Mouse (Mus musculus): ENCODE data around the gene Derl2. TPM values are rescaled to one million over a fixed set of nuclear protein-coding genes. Genes with fewer than 3 reads are reported as not detected.

The Derl2 gene
- polyA plus RNA-seq (2012; rRNA removed), result 5.6 and 7.2 TPM in 2 replicates

DNA sequence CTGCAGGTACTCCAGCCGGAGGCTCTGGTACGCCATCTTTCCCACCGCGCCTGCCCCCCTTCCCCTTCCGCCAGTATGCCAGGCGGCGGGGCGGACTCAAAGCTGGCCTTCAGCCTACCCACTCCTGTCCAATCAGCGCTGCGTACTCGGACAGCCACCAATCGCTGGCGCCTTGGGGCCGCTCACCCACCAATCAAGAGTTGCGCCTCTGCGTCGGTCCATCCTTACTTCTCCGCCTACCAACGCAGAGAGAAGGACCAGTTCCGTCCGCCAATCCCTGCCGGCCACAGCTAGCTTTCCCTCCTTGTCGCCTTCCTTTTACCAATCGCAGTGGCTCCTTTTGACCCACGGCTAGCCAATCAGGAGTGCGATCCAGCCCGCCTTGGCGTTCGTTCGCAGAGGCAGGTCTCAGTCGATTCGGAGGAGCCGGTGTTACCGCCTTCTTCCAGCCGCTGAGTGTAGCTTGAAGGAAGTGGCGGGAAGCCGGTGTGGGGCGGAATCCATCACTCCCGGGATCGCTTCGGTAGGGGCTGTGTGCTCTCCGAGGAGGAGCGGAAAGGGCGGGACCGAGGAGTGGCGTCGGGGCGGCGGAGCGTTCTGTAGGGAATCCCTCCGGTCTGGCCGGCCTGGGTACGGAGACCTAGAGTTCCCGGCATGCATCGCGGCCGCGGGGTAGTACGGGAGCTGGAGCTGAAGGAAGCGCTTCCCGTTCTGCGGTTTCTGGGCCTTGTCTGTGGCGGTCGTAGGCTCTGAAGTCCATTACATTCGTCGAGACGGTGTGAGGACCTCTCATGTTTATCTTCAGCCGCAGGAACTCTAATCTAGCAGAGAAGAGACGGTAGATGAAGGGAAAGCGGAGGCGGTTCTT lies at the start of gene Derl2, which contains the start of gene Mis12:
Gene Derl2 (minus strand): TSS at position 641 of the 868 bp plus-strand sequence.
Gene Mis12 (plus strand): TSS at position 411 of the 868 bp plus-strand sequence.

GRCm38 (mm10) chr11:71033163-71033761 lies 13.6 kb upstream of the Derl2 start, which contains the start of gene 6330403K07Rik:
6330403K07Rik (minus strand) TSS chr11:71033513.

GRCm38 (mm10) chr11:71004316-71004773 lies 15.3 kb downstream of the Derl2 start, which contains the start of gene Dhx33:
Dhx33 (minus strand) TSS chr11:71004437.

GRCm38 (mm10) chr11:70982557-70983228 lies 36.9 kb downstream of the Derl2 start, which contains the start of gene C1qbp:
C1qbp (minus strand) TSS chr11:70983026.

DNA sequence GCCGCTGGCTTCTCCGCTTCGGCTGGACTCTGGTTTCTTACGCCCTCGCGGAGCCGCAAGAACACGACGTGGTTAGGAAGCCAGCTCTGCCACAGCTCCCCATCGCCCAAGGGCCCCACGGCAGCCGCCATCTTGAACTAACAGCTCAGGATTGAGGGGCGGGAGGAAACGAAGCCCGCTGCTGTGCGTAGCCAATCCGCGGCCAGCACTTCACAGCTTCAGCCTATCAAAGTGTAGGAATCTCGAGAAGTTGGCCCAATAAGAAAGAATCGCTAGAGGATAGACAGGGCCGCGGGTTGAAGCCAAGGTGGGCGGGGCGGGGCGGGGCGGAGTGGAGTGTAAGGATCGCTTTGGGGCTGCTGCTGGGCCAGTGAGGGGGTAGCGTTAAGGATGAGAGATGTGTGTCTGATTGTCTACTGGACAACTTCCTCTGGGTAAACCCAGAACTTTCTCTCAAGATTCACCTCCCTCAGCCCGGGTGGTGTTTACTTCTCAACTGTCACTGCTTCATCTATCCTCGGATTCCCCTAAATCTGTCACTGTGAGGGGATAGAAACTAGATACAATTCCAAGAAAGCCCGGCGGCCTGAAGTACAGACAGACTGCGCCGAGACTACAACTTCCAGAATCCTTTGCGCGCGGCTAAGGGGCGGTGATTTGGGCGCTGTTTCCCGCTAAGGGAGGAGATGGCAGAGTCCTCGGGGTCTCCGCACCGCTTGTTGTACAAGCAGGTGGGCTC lies 49.7 kb downstream of the Derl2 start, which contains the start of the genes Nup88 and Rpain:
Gene Nup88 (minus strand): TSS at position 153 of the 739 bp plus-strand sequence.
Gene Rpain (plus strand): TSS at position 393 of the 739 bp plus-strand sequence.

Other genes with a start within 250 kb of the Derl2 start
- gene Scimp, start 207.3 kb downstream of the Derl2 start, polyA plus RNA-seq (2012; rRNA removed), result 0.63 and 0.94 TPM in 2 replicates
- 1.8 and 2.0 TPM in 2 replicates for gene Rabep1, start 175.1 kb downstream of the Derl2 start, polyA plus RNA-seq (2012; rRNA removed)
- 16.0 and 18.7 TPM in 2 replicates for gene Nup88, start 49.9 kb downstream of the Derl2 start, polyA plus RNA-seq (2012; rRNA removed)
- 15.6 and 18.3 TPM in 2 replicates for gene Rpain, start 49.6 kb downstream of the Derl2 start, polyA plus RNA-seq (2012; rRNA removed)
- gene C1qbp, start 36.8 kb downstream of the Derl2 start, polyA plus RNA-seq (2012; rRNA removed), result 169 and 185 TPM in 2 replicates
- gene Dhx33, start 15.4 kb downstream of the Derl2 start, polyA plus RNA-seq (2012; rRNA removed), result 12.8 and 13.4 TPM in 2 replicates
- 1.8 and 2.1 TPM in 2 replicates for gene Mis12, start 230 bp downstream of the Derl2 start, polyA plus RNA-seq (2012; rRNA removed)
- gene 6330403K07Rik, start 13.7 kb upstream of the Derl2 start, polyA plus RNA-seq (2012; rRNA removed), result 1.8 and 4.1 TPM in 2 replicates
- gene Nlrp1a, start 124.9 kb upstream of the Derl2 start, polyA plus RNA-seq (2012; rRNA removed), result not detected in 2 replicates
- gene Nlrp1b, start 210.9 kb upstream of the Derl2 start, polyA plus RNA-seq (2012; rRNA removed), result 1.4 TPM in 1 of 2 replicates, not detected in the other